Mouse (Mus musculus): Measurements from ENCODE around the gene Orm3.
A peak's percentile ranks its signal among the peaks of the same experiment; 100 is the strongest.

The Orm3 gene

GRCm38 (mm10) chr4:63370897-63371296 lies 14.9 kb downstream of the Orm3 start:
- DNase-seq (ENCODE audit: low spot score), result no peak

GRCm38 (mm10) chr4:63371890-63372289 lies 15.9 kb downstream of the Orm3 start:
- DNase-seq (ENCODE audit: low spot score), result peak; percentile 58

GRCm38 (mm10) chr4:63373404-63373803 lies 17.4 kb downstream of the Orm3 start:
- no peak for DNase-seq (ENCODE audit: low spot score)

- no peak for DNase-seq (ENCODE audit: low spot score)
These were observed 18.4 kb downstream of the Orm3 start for GRCm38 (mm10) chr4:63374331-63374730.

GRCm38 (mm10) chr4:63375367-63375766 lies 19.4 kb downstream of the Orm3 start:
- DNase-seq (ENCODE audit: low spot score), result no peak

GRCm38 (mm10) chr4:63377483-63377882 lies 21.5 kb downstream of the Orm3 start:
- no peak for DNase-seq (ENCODE audit: low spot score)

- no peak for DNase-seq (ENCODE audit: low spot score)
These were observed 26.9 kb downstream of the Orm3 start for GRCm38 (mm10) chr4:63382676-63383369.

- DNase-seq (ENCODE audit: low spot score), result no peak
These were observed 27.5 kb downstream of the Orm3 start for GRCm38 (mm10) chr4:63383474-63383873.

GRCm38 (mm10) chr4:63384262-63384661 lies 28.3 kb downstream of the Orm3 start:
- no peak for DNase-seq (ENCODE audit: low spot score)

GRCm38 (mm10) chr4:63385253-63385652 lies 29.3 kb downstream of the Orm3 start:
- DNase-seq (ENCODE audit: low spot score), result no peak

- DNase-seq (ENCODE audit: low spot score), result no peak
These were observed 29.8 kb downstream of the Orm3 start for GRCm38 (mm10) chr4:63385784-63386183.

GRCm38 (mm10) chr4:63388029-63388428 lies 32.1 kb downstream of the Orm3 start:
- DNase-seq (ENCODE audit: low spot score), result no peak

GRCm38 (mm10) chr4:63389121-63389886 lies 33.3 kb downstream of the Orm3 start:
- peak; percentile 32 for DNase-seq (ENCODE audit: low spot score)

- DNase-seq (ENCODE audit: low spot score), result no peak
These were observed 34.0 kb downstream of the Orm3 start for GRCm38 (mm10) chr4:63389887-63390528.

GRCm38 (mm10) chr4:63391322-63391721 lies 35.4 kb downstream of the Orm3 start:
- no peak for DNase-seq (ENCODE audit: low spot score)

GRCm38 (mm10) chr4:63397981-63398537 lies 42.1 kb downstream of the Orm3 start:
- no peak for DNase-seq (ENCODE audit: low spot score)

- DNase-seq (ENCODE audit: low spot score), result no peak
These were observed 43.1 kb downstream of the Orm3 start for GRCm38 (mm10) chr4:63398854-63399609.

- no peak for DNase-seq (ENCODE audit: low spot score)
These were observed 43.8 kb downstream of the Orm3 start for GRCm38 (mm10) chr4:63399691-63400270.

GRCm38 (mm10) chr4:63400541-63401306 lies 44.8 kb downstream of the Orm3 start:
- DNase-seq (ENCODE audit: low spot score), result no peak

GRCm38 (mm10) chr4:63401620-63402019 lies 45.7 kb downstream of the Orm3 start:
- no peak for DNase-seq (ENCODE audit: low spot score)

- DNase-seq (ENCODE audit: low spot score), result no peak
These were observed 46.1 kb downstream of the Orm3 start for GRCm38 (mm10) chr4:63402056-63402455.
